Mouse (Mus musculus) lung, postnatal 25 days (tissue): ENCODE measurements around the gene Prss2.
"Not testable (repeated sequence)": the region's sequence is repeated elsewhere in the genome, so short reads cannot be mapped to it uniquely, and the experiment has no call there.

Experiments used
- DNase-seq: peaks from one replicate; pipeline ENCODE4 v3.0.0; 2022; ENCODE audit warnings: low spot score

Gene Prss2

GRCm38 (mm10) chr6:41521487-41521886 lies at the start of gene Prss2:
Gene Prss2 (plus strand): TSS chr6:41521787.
- DNase-seq: no peak

GRCm38 (mm10) chr6:41499374-41499773 lies 22.2 kb upstream of the Prss2 start:
- no peak for DNase-seq

- no peak for DNase-seq
Measured at GRCm38 (mm10) chr6:41504915-41505314, 16.7 kb upstream of the Prss2 start.

- no peak for DNase-seq
Measured at GRCm38 (mm10) chr6:41505323-41505722, 16.3 kb upstream of the Prss2 start.

GRCm38 (mm10) chr6:41518017-41518524 lies 3.5 kb upstream of the Prss2 start:
- DNase-seq: no peak

GRCm38 (mm10) chr6:41526453-41526852 lies 4.9 kb downstream of the Prss2 start:
- no peak for DNase-seq

GRCm38 (mm10) chr6:41527402-41527801 lies 5.8 kb downstream of the Prss2 start:
- DNase-seq: no peak

GRCm38 (mm10) chr6:41529987-41530386 lies 8.4 kb downstream of the Prss2 start:
- DNase-seq: not testable (repeated sequence)

- DNase-seq: no peak
Measured at GRCm38 (mm10) chr6:41532181-41532580, 10.6 kb downstream of the Prss2 start.

- DNase-seq: no peak
Measured at GRCm38 (mm10) chr6:41532687-41533284, 11.2 kb downstream of the Prss2 start.

GRCm38 (mm10) chr6:41537376-41537775 lies 15.8 kb downstream of the Prss2 start:
- DNase-seq: no peak

GRCm38 (mm10) chr6:41538296-41538695 lies 16.7 kb downstream of the Prss2 start:
- DNase-seq: not testable (repeated sequence)

GRCm38 (mm10) chr6:41540746-41541145 lies 19.2 kb downstream of the Prss2 start:
- no peak for DNase-seq

GRCm38 (mm10) chr6:41541746-41542145 lies 20.2 kb downstream of the Prss2 start:
- no peak for DNase-seq

- no peak for DNase-seq
Measured at GRCm38 (mm10) chr6:41542983-41543382, 21.4 kb downstream of the Prss2 start.

- no peak for DNase-seq
Measured at GRCm38 (mm10) chr6:41543411-41544050, 21.9 kb downstream of the Prss2 start.

- DNase-seq: no peak
Measured at GRCm38 (mm10) chr6:41544381-41544924, 22.9 kb downstream of the Prss2 start.

GRCm38 (mm10) chr6:41545266-41545665 lies 23.7 kb downstream of the Prss2 start:
- no peak for DNase-seq

GRCm38 (mm10) chr6:41547056-41547650 lies 25.6 kb downstream of the Prss2 start:
- DNase-seq: no peak

- no peak for DNase-seq
Measured at GRCm38 (mm10) chr6:41548286-41548685, 26.7 kb downstream of the Prss2 start.

GRCm38 (mm10) chr6:41553356-41554010 lies 31.9 kb downstream of the Prss2 start:
- no peak for DNase-seq
